Mouse (Mus musculus): ENCODE measurements around the gene Bcl6b. TPM values are rescaled to one million over a fixed set of nuclear protein-coding genes. Genes with fewer than 3 reads are reported as not detected.

Bcl6b gene
- polyA plus RNA-seq, 2 experiments = 1.0 TPM

- no peak overlapping the region for H3K4me3 ChIP-seq (ENCODE audit: insufficient read depth in 1 of 2, low read depth in 2 of 2, low read length in 2 of 2)
- 58% methylated on average over 4 of the region's 4 CpGs for WGBS (ENCODE audit: insufficient replicate concordance)
- H3K27ac ChIP-seq = no peak overlapping the region
- no peaks in the 10 kb centered on the region for H3K36me3 ChIP-seq (replicated peaks; ENCODE audit: control insufficient read depth, insufficient read depth, low read depth)
- no peak for TF ChIP-seq CTCF (IDR thresholded peaks at IDR 0.05; ENCODE audit: low read depth)
- TF ChIP-seq EP300 (IDR thresholded peaks at IDR 0.05; ENCODE audit: low read depth) = no peak
- DNase-seq (ENCODE audit: low read depth in 3 of 3, low spot score in 3 of 3) (no peak), ATAC-seq (ENCODE audit: insufficient read depth) (no peak)
- no peaks in the 10 kb centered on the region for H3K27me3 ChIP-seq (ENCODE audit: control insufficient read depth, insufficient read depth, low read length)
- no peak overlapping the region for H3K9ac ChIP-seq (replicated peaks)
- H3K4me2 ChIP-seq (ENCODE audit: low read depth) = no peak overlapping the region
- no peaks in the 10 kb centered on the region for H3K9me3 ChIP-seq (ENCODE audit: control insufficient read depth, low read length)
- H3K4me1 ChIP-seq (replicated peaks; ENCODE audit: control insufficient read depth in 2 of 2, insufficient read depth in 2 of 2, low read length in 1 of 2) = no peaks in the 10 kb centered on the region
Observed at GRCm38 (mm10) chr11:70192157-70192556, 37.4 kb downstream of the Bcl6b start.

- 58% methylated on average over 6 of the region's 6 CpGs for WGBS (ENCODE audit: insufficient replicate concordance)
Observed at GRCm38 (mm10) chr11:70191188-70191587, 38.4 kb downstream of the Bcl6b start.

GRCm38 (mm10) chr11:70189319-70190134 is 40.1 kb downstream of the Bcl6b start:
- TF ChIP-seq CTCF (IDR thresholded peaks at IDR 0.05; ENCODE audit: low read depth) (no peak), EP300 (IDR thresholded peaks at IDR 0.05; ENCODE audit: low read depth) (no peak)
- no peaks in the 10 kb centered on the region for H3K27me3 ChIP-seq (ENCODE audit: control insufficient read depth, insufficient read depth, low read length)
- H3K36me3 ChIP-seq (replicated peaks; ENCODE audit: control insufficient read depth, insufficient read depth, low read depth) = no peaks in the 10 kb centered on the region
- no peak overlapping the region for H3K27ac ChIP-seq
- H3K4me3 ChIP-seq (ENCODE audit: insufficient read depth in 1 of 2, low read depth in 2 of 2, low read length in 2 of 2) = no peak overlapping the region
- ATAC-seq (ENCODE audit: insufficient read depth) (no peak), DNase-seq (ENCODE audit: low read depth in 3 of 3, low spot score in 3 of 3) (no peak)
- no peaks in the 10 kb centered on the region for H3K4me1 ChIP-seq (replicated peaks; ENCODE audit: control insufficient read depth in 2 of 2, insufficient read depth in 2 of 2, low read length in 1 of 2)
- no peaks in the 10 kb centered on the region for H3K9me3 ChIP-seq (ENCODE audit: control insufficient read depth, low read length)
- 78% methylated on average over 28 of the region's 28 CpGs for WGBS (ENCODE audit: insufficient replicate concordance)
- H3K4me2 ChIP-seq (ENCODE audit: low read depth) = no peak overlapping the region
- no peak overlapping the region for H3K9ac ChIP-seq (replicated peaks)

More at GRCm38 (mm10) chr11:70191188-70191587, 38.4 kb downstream of the Bcl6b start:
- TF ChIP-seq EP300 (IDR thresholded peaks at IDR 0.05; ENCODE audit: low read depth) (no peak), CTCF (IDR thresholded peaks at IDR 0.05; ENCODE audit: low read depth) (no peak)
- Histone ChIP-seq H3K27ac (no peak overlapping the region), H3K4me2 (ENCODE audit: low read depth) (no peak overlapping the region), H3K36me3 (replicated peaks; ENCODE audit: control insufficient read depth, insufficient read depth, low read depth) (no peaks in the 10 kb centered on the region), H3K9me3 (ENCODE audit: control insufficient read depth, low read length) (no peaks in the 10 kb centered on the region), H3K4me1 (replicated peaks; ENCODE audit: control insufficient read depth in 2 of 2, insufficient read depth in 2 of 2, low read length in 1 of 2) (no peaks in the 10 kb centered on the region), H3K4me3 (ENCODE audit: insufficient read depth in 1 of 2, low read depth in 2 of 2, low read length in 2 of 2) (no peak overlapping the region), H3K27me3 (ENCODE audit: control insufficient read depth, insufficient read depth, low read length) (no peaks in the 10 kb centered on the region), H3K9ac (replicated peaks) (no peak overlapping the region)
- ATAC-seq (ENCODE audit: insufficient read depth) (no peak), DNase-seq (ENCODE audit: low read depth in 3 of 3, low spot score in 3 of 3) (no peak)

- 36% methylated on average over 7 of the region's 7 CpGs for WGBS (ENCODE audit: insufficient replicate concordance)
- Histone ChIP-seq H3K4me1 (replicated peaks; ENCODE audit: control insufficient read depth in 2 of 2, insufficient read depth in 2 of 2, low read length in 1 of 2) (no peaks in the 10 kb centered on the region), H3K4me2 (ENCODE audit: low read depth) (no peak overlapping the region), H3K9me3 (ENCODE audit: control insufficient read depth, low read length) (no peaks in the 10 kb centered on the region), H3K27ac (no peak overlapping the region), H3K36me3 (replicated peaks; ENCODE audit: control insufficient read depth, insufficient read depth, low read depth) (no peaks in the 10 kb centered on the region), H3K27me3 (ENCODE audit: control insufficient read depth, insufficient read depth, low read length) (no peaks in the 10 kb centered on the region), H3K4me3 (ENCODE audit: insufficient read depth in 1 of 2, low read depth in 2 of 2, low read length in 2 of 2) (no peak overlapping the region), H3K9ac (replicated peaks) (no peak overlapping the region)
- TF ChIP-seq CTCF (IDR thresholded peaks at IDR 0.05; ENCODE audit: low read depth) = no peak
- no peak for TF ChIP-seq EP300 (IDR thresholded peaks at IDR 0.05; ENCODE audit: low read depth)
- ATAC-seq (ENCODE audit: insufficient read depth) (no peak), DNase-seq (ENCODE audit: low read depth in 3 of 3, low spot score in 3 of 3) (no peak)
Observed at GRCm38 (mm10) chr11:70185120-70185519, 44.5 kb downstream of the Bcl6b start.

GRCm38 (mm10) chr11:70180496-70180895 is 49.1 kb downstream of the Bcl6b start:
- Histone ChIP-seq H3K4me3 (ENCODE audit: insufficient read depth in 1 of 2, low read depth in 2 of 2, low read length in 2 of 2) (no peak overlapping the region), H3K36me3 (replicated peaks; ENCODE audit: control insufficient read depth, insufficient read depth, low read depth) (no peaks in the 10 kb centered on the region), H3K27ac (no peak overlapping the region), H3K4me1 (replicated peaks; ENCODE audit: control insufficient read depth in 2 of 2, insufficient read depth in 2 of 2, low read length in 1 of 2) (no peaks in the 10 kb centered on the region), H3K9ac (replicated peaks) (no peak overlapping the region), H3K4me2 (ENCODE audit: low read depth) (no peak overlapping the region), H3K9me3 (ENCODE audit: control insufficient read depth, low read length) (no peaks in the 10 kb centered on the region), H3K27me3 (ENCODE audit: control insufficient read depth, insufficient read depth, low read length) (no peaks in the 10 kb centered on the region)
- DNase-seq (ENCODE audit: low read depth in 3 of 3, low spot score in 3 of 3) (no peak), ATAC-seq (ENCODE audit: insufficient read depth) (no peak)
- 79% methylated on average over 4 of the region's 4 CpGs for WGBS (ENCODE audit: insufficient replicate concordance)
- TF ChIP-seq CTCF (IDR thresholded peaks at IDR 0.05; ENCODE audit: low read depth) = no peak
- no peak for TF ChIP-seq EP300 (IDR thresholded peaks at IDR 0.05; ENCODE audit: low read depth)
